Mouse (Mus musculus) frontal cortex, adult (tissue): ENCODE measurements at regions not wholly inside any gene's neighbourhood (a gene's known extent, or its start where the extent isn't known, plus 50 kb on each side); places are given as distances from the start of the nearest gene placed in this dataset.

Experiments
- ATAC-seq: cut with Nextera tagmentation; 2 replicates; pipeline ENCODE4 v1.9.2; 2017; ENCODE audit warnings: mild to moderate bottlenecking, moderate library complexity, mixed read lengths; ENCODE audit not compliant: low TSS enrichment

- ATAC-seq, result no peak
Observed at GRCm38 (mm10) chr2:82360224-82360623, 307.2 kb downstream of the Zfp804a start.

- no peak for ATAC-seq
Observed at GRCm38 (mm10) chr2:82373152-82373551, 320.1 kb downstream of the Zfp804a start.

GRCm38 (mm10) chr2:82378476-82378875 is 325.5 kb downstream of the Zfp804a start:
- ATAC-seq, result no peak

GRCm38 (mm10) chr2:82385123-82385522 is 332.1 kb downstream of the Zfp804a start:
- peak; percentile 89 for ATAC-seq

GRCm38 (mm10) chr2:82387744-82388143 is 334.7 kb downstream of the Zfp804a start:
- peak; percentile 70 for ATAC-seq

GRCm38 (mm10) chr2:82395426-82395825 is 342.4 kb downstream of the Zfp804a start:
- no peak for ATAC-seq

- no peak for ATAC-seq
Observed at GRCm38 (mm10) chr2:82445706-82446105, 392.7 kb downstream of the Zfp804a start.

GRCm38 (mm10) chr2:82455743-82456142 is 402.7 kb downstream of the Zfp804a start:
- ATAC-seq, result no peak
